Mouse (Mus musculus): ENCODE measurements around the gene Sh3bgr. TPM values are rescaled to one million over a fixed set of nuclear protein-coding genes. Genes with fewer than 3 reads are reported as not detected.

Gene Sh3bgr
- polyA plus RNA-seq (2012; rRNA removed): 0.43 and 8.9 TPM in 2 replicates

- no peak for DNase-seq
- H3K27me3 ChIP-seq (ENCODE audit: control insufficient read depth, insufficient read depth, low read length): no peaks in the 10 kb centered on the region
- no peaks in the 10 kb centered on the region for H3K4me1 ChIP-seq (replicated peaks; ENCODE audit: control insufficient read depth, insufficient read depth, low read length)
- H3K4me3 ChIP-seq (ENCODE audit: control insufficient read depth, insufficient read depth, low read length): no peak within 1 kb of the TSS
- no peak for TF ChIP-seq POLR2A (IDR thresholded peaks at IDR 0.05; ENCODE audit: control insufficient read depth, extremely low read depth, insufficient read depth, low read length, poor library complexity)
- TF ChIP-seq CTCF (IDR thresholded peaks at IDR 0.05; ENCODE audit: borderline replicate concordance, control insufficient read depth, extremely low read depth, insufficient read depth, low read length, poor library complexity): no peak
- no peaks in the 10 kb centered on the region for H3K36me3 ChIP-seq (ENCODE audit: control insufficient read depth, insufficient read depth, low read length)
- 11% methylated on average over 20 of the region's 20 CpGs for WGBS
- H3K27ac ChIP-seq (ENCODE audit: control insufficient read depth, insufficient read depth, low read length): no peak within 1 kb of the TSS
These were observed at the start of gene Sh3bgr for GRCm38 (mm10) chr16:96199913-96200701. Gene Sh3bgr, plus strand, starts transcription at chr16:96200450.

- no peak for TF ChIP-seq CTCF (IDR thresholded peaks at IDR 0.05; ENCODE audit: borderline replicate concordance, control insufficient read depth, extremely low read depth, insufficient read depth, low read length, poor library complexity)
- Histone ChIP-seq H3K27me3 (ENCODE audit: control insufficient read depth, insufficient read depth, low read length) (no peaks in the 10 kb centered on the region), H3K27ac (ENCODE audit: control insufficient read depth, insufficient read depth, low read length) (no peak overlapping the region), H3K4me3 (ENCODE audit: control insufficient read depth, insufficient read depth, low read length) (no peak overlapping the region), H3K36me3 (ENCODE audit: control insufficient read depth, insufficient read depth, low read length) (no peaks in the 10 kb centered on the region; the same call in 1 of the 2 replicates), H3K4me1 (replicated peaks; ENCODE audit: control insufficient read depth, insufficient read depth, low read length) (no peaks in the 10 kb centered on the region)
- 95% methylated on average over 4 of the region's 4 CpGs for WGBS
- DNase-seq: no peak
These were observed 49.3 kb upstream of the Sh3bgr start for GRCm38 (mm10) chr16:96150995-96151394.

- no peaks in the 10 kb centered on the region for H3K27me3 ChIP-seq (ENCODE audit: control insufficient read depth, insufficient read depth, low read length)
- H3K27ac ChIP-seq (ENCODE audit: control insufficient read depth, insufficient read depth, low read length): no peak overlapping the region
- no peaks in the 10 kb centered on the region; the same call in 1 of the 2 replicates for H3K36me3 ChIP-seq (ENCODE audit: control insufficient read depth, insufficient read depth, low read length)
- WGBS: 34% methylated on average over 9 of the region's 9 CpGs
- peak; percentile 72 for DNase-seq
- H3K4me3 ChIP-seq (ENCODE audit: control insufficient read depth, insufficient read depth, low read length): no peak overlapping the region
- H3K4me1 ChIP-seq (replicated peaks; ENCODE audit: control insufficient read depth, insufficient read depth, low read length): no peaks in the 10 kb centered on the region
- TF ChIP-seq CTCF (IDR thresholded peaks at IDR 0.05; ENCODE audit: borderline replicate concordance, control insufficient read depth, extremely low read depth, insufficient read depth, low read length, poor library complexity) (peak; percentile 96), POLR2A (IDR thresholded peaks at IDR 0.05; ENCODE audit: control insufficient read depth, extremely low read depth, insufficient read depth, low read length, poor library complexity) (no peak)
These were observed 48.7 kb upstream of the Sh3bgr start for GRCm38 (mm10) chr16:96151551-96151950.

GRCm38 (mm10) chr16:96154476-96154875 is 45.8 kb upstream of the Sh3bgr start:
- Histone ChIP-seq H3K27ac (ENCODE audit: control insufficient read depth, insufficient read depth, low read length) (no peak overlapping the region), H3K4me3 (ENCODE audit: control insufficient read depth, insufficient read depth, low read length) (no peak overlapping the region), H3K27me3 (ENCODE audit: control insufficient read depth, insufficient read depth, low read length) (no peaks in the 10 kb centered on the region), H3K4me1 (replicated peaks; ENCODE audit: control insufficient read depth, insufficient read depth, low read length) (peaks cover 6% of the 10 kb centered on the region), H3K36me3 (ENCODE audit: control insufficient read depth, insufficient read depth, low read length) (no peaks in the 10 kb centered on the region; the same call in 1 of the 2 replicates)
- no peak for DNase-seq
- TF ChIP-seq POLR2A (IDR thresholded peaks at IDR 0.05; ENCODE audit: control insufficient read depth, extremely low read depth, insufficient read depth, low read length, poor library complexity) (no peak), CTCF (IDR thresholded peaks at IDR 0.05; ENCODE audit: borderline replicate concordance, control insufficient read depth, extremely low read depth, insufficient read depth, low read length, poor library complexity) (no peak)
- 96% methylated on average over 2 of the region's 2 CpGs for WGBS

GRCm38 (mm10) chr16:96156019-96156418 is 44.2 kb upstream of the Sh3bgr start:
- no peaks in the 10 kb centered on the region; the same call in 1 of the 2 replicates for H3K36me3 ChIP-seq (ENCODE audit: control insufficient read depth, insufficient read depth, low read length)
- no peak overlapping the region for H3K27ac ChIP-seq (ENCODE audit: control insufficient read depth, insufficient read depth, low read length)
- no peak for DNase-seq
- peaks cover 10% of the 10 kb centered on the region for H3K4me1 ChIP-seq (replicated peaks; ENCODE audit: control insufficient read depth, insufficient read depth, low read length)
- H3K27me3 ChIP-seq (ENCODE audit: control insufficient read depth, insufficient read depth, low read length): no peaks in the 10 kb centered on the region
- H3K4me3 ChIP-seq (ENCODE audit: control insufficient read depth, insufficient read depth, low read length): no peak overlapping the region
- WGBS: 92% methylated on average over 8 of the region's 8 CpGs
- no peak for TF ChIP-seq POLR2A (IDR thresholded peaks at IDR 0.05; ENCODE audit: control insufficient read depth, extremely low read depth, insufficient read depth, low read length, poor library complexity)
- TF ChIP-seq CTCF (IDR thresholded peaks at IDR 0.05; ENCODE audit: borderline replicate concordance, control insufficient read depth, extremely low read depth, insufficient read depth, low read length, poor library complexity): no peak

- Histone ChIP-seq H3K4me1 (replicated peaks; ENCODE audit: control insufficient read depth, insufficient read depth, low read length) (peaks cover 10% of the 10 kb centered on the region), H3K36me3 (ENCODE audit: control insufficient read depth, insufficient read depth, low read length) (no peaks in the 10 kb centered on the region; the same call in 1 of the 2 replicates), H3K27me3 (ENCODE audit: control insufficient read depth, insufficient read depth, low read length) (no peaks in the 10 kb centered on the region), H3K27ac (ENCODE audit: control insufficient read depth, insufficient read depth, low read length) (no peak overlapping the region), H3K4me3 (ENCODE audit: control insufficient read depth, insufficient read depth, low read length) (no peak overlapping the region)
- no peak for DNase-seq
- WGBS: 80% methylated on average over 11 of the region's 11 CpGs
- TF ChIP-seq POLR2A (IDR thresholded peaks at IDR 0.05; ENCODE audit: control insufficient read depth, extremely low read depth, insufficient read depth, low read length, poor library complexity): no peak
- TF ChIP-seq CTCF (IDR thresholded peaks at IDR 0.05; ENCODE audit: borderline replicate concordance, control insufficient read depth, extremely low read depth, insufficient read depth, low read length, poor library complexity): no peak
These were observed 43.1 kb upstream of the Sh3bgr start for GRCm38 (mm10) chr16:96157171-96157570.

Data from thymus, adult 2 months (tissue).